Mouse (Mus musculus): ENCODE results near the gene A530032D15Rik. TPM values are rescaled to one million over a fixed set of nuclear protein-coding genes. Genes with fewer than 3 reads are reported as not detected.
"Not testable (repeated sequence)": the region's sequence is repeated elsewhere in the genome, so short reads cannot be mapped to it uniquely, and the experiment has no call there.

A530032D15Rik gene
- polyA plus RNA-seq (2014; fragmentation: Nextera tagmentation; extraction: Ambion mirVana), result not detected in 2 replicates

DNA sequence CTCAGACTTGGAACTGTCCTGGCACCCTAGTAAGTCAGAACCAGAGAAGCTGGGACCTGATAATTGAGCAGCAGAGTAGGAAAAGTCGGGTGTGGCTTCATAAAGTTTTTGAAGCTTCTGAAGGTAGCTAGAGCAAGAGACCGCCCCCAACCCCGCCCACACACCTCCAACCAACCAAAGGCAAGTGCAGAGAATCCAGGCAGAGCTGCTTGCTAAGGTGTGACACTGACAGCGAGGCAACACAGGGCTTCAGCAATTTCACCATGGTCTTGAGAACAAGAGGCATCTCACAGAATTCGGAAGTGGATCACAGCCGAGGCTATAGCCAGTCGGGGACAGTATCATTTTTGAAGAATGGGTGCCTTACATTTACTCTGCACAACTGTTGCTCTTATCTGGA lies at the start of gene A530032D15Rik:
Gene A530032D15Rik (minus strand): TSS at position 101 of the 400 bp plus-strand sequence.
- H3K27me3 ChIP-seq (ENCODE audit: control insufficient read depth, insufficient read depth, low read length); H3K4me3 ChIP-seq (ENCODE audit: low read depth, low read length); H3K9me3 ChIP-seq (ENCODE audit: control insufficient read depth, low read length); H3K9ac ChIP-seq (replicated peaks; ENCODE audit: low read depth, low read length); H3K4me1 ChIP-seq (ENCODE audit: control insufficient read depth, insufficient read depth, low read length); H3K27ac ChIP-seq (ENCODE audit: low read depth, low read length); H3K4me2 ChIP-seq (ENCODE audit: low read depth, low read length); ATAC-seq (ENCODE audit: low read depth); H3K36me3 ChIP-seq (ENCODE audit: control insufficient read depth, insufficient read depth, low read length): not testable (repeated sequence)
- no CpG with 5 or more reads among the region's 7 CpGs for WGBS

DNA sequence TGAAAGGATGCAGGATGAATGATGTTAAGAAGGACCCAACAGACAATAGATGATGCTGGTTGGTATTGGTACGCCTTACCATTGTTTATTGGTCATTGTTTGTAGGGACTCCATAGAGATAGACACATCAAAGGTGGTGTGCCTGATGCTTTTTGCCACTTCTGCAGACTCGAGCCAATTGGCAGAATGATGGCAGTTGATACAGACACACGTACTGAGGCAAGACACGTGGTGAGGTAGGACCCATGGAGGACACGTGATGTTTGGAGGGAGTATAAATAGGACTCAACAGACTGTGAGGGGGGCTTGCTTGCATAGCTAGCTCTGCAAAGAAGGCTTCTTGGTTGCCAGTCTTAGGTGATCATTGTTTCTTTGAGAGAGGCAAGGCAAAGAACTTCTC lies 45.5 kb upstream of the A530032D15Rik start:
- H3K9me3 ChIP-seq (ENCODE audit: control insufficient read depth, low read length); ATAC-seq (ENCODE audit: low read depth); H3K4me3 ChIP-seq (ENCODE audit: low read depth, low read length); H3K4me1 ChIP-seq (ENCODE audit: control insufficient read depth, insufficient read depth, low read length); H3K27ac ChIP-seq (ENCODE audit: low read depth, low read length); H3K36me3 ChIP-seq (ENCODE audit: control insufficient read depth, insufficient read depth, low read length); H3K27me3 ChIP-seq (ENCODE audit: control insufficient read depth, insufficient read depth, low read length); H3K4me2 ChIP-seq (ENCODE audit: low read depth, low read length); H3K9ac ChIP-seq (replicated peaks; ENCODE audit: low read depth, low read length): not testable (repeated sequence)
- 79% methylated on average over 4 of the region's 5 CpGs for WGBS

DNA sequence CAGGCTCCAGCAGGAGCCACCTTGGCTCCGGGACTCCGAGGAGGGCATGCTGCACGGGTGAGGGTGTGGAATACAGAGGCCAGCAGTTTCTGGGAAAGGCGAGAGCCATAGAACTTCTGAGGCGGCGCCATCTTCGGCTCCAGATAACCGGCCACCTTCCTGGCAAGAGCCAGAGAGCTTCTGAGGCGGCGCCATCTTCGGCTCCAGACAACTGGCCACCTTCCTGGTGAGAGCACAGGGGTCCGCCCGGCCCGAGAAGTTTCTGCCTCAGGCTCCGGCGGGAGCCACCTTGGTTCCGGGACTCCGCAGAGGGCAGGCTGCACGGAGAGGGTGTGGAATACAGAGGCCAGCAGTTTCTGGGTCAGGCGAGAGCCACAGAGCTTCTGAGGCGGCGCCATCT lies 24.0 kb upstream of the A530032D15Rik start:
- WGBS, result 91% methylated on average over 22 of the region's 22 CpGs
- not testable (repeated sequence) for H3K9ac ChIP-seq (replicated peaks; ENCODE audit: low read depth, low read length); H3K4me1 ChIP-seq (ENCODE audit: control insufficient read depth, insufficient read depth, low read length); H3K27ac ChIP-seq (ENCODE audit: low read depth, low read length); H3K9me3 ChIP-seq (ENCODE audit: control insufficient read depth, low read length); ATAC-seq (ENCODE audit: low read depth); H3K4me2 ChIP-seq (ENCODE audit: low read depth, low read length); H3K4me3 ChIP-seq (ENCODE audit: low read depth, low read length); H3K27me3 ChIP-seq (ENCODE audit: control insufficient read depth, insufficient read depth, low read length); H3K36me3 ChIP-seq (ENCODE audit: control insufficient read depth, insufficient read depth, low read length)

DNA sequence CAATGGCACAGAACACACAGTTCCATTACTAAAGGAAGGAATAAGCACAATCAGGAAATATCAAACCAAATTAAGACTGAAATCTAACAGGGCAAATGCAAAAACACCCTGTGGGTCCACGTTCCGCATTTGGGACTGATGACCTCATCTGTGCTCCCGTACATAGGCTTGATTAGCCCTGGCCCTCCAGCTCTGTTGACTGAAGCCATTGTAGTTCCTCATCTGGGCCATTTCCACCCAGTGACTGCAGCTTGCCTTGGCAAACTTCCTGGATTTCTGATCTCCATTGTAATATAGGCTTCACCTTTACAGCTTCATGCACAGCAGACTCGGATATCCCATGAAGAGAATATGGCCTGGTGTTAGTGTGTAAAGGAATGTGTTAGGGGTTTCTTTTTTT lies 12.2 kb upstream of the A530032D15Rik start:
- WGBS, result 93% methylated on average over 4 of the region's 4 CpGs

DNA sequence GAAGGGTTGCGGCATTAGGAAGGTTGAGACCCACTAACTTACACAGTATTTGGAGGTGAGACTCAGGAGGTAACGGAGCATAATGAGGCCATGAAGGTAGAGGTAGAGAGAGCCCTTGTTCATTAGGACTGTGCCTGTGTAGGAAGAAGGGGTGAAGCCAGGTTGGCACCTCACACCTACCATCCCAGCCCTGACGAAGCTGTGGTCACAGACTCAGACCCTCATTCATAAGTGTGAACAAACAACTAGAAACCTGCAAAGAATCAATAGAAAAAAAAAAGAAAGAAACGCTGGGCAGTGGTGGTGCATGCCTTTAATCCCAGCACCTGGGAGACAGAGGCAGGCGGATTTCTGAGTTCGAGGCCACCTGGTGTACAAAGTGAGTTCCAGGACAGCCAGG lies 8.7 kb upstream of the A530032D15Rik start:
- H3K4me2 ChIP-seq (ENCODE audit: low read depth, low read length); H3K9me3 ChIP-seq (ENCODE audit: control insufficient read depth, low read length); H3K9ac ChIP-seq (replicated peaks; ENCODE audit: low read depth, low read length); H3K27me3 ChIP-seq (ENCODE audit: control insufficient read depth, insufficient read depth, low read length); ATAC-seq (ENCODE audit: low read depth); H3K36me3 ChIP-seq (ENCODE audit: control insufficient read depth, insufficient read depth, low read length); H3K4me1 ChIP-seq (ENCODE audit: control insufficient read depth, insufficient read depth, low read length); H3K4me3 ChIP-seq (ENCODE audit: low read depth, low read length); H3K27ac ChIP-seq (ENCODE audit: low read depth, low read length): not testable (repeated sequence)
- 77% methylated on average over 5 of the region's 6 CpGs for WGBS

More for the DNA sequence above, 12.2 kb upstream of the A530032D15Rik start:
- H3K36me3 ChIP-seq (ENCODE audit: control insufficient read depth, insufficient read depth, low read length); H3K9me3 ChIP-seq (ENCODE audit: control insufficient read depth, low read length); H3K4me2 ChIP-seq (ENCODE audit: low read depth, low read length); H3K4me3 ChIP-seq (ENCODE audit: low read depth, low read length); H3K9ac ChIP-seq (replicated peaks; ENCODE audit: low read depth, low read length); ATAC-seq (ENCODE audit: low read depth); H3K27me3 ChIP-seq (ENCODE audit: control insufficient read depth, insufficient read depth, low read length); H3K4me1 ChIP-seq (ENCODE audit: control insufficient read depth, insufficient read depth, low read length); H3K27ac ChIP-seq (ENCODE audit: low read depth, low read length): not testable (repeated sequence)

DNA sequence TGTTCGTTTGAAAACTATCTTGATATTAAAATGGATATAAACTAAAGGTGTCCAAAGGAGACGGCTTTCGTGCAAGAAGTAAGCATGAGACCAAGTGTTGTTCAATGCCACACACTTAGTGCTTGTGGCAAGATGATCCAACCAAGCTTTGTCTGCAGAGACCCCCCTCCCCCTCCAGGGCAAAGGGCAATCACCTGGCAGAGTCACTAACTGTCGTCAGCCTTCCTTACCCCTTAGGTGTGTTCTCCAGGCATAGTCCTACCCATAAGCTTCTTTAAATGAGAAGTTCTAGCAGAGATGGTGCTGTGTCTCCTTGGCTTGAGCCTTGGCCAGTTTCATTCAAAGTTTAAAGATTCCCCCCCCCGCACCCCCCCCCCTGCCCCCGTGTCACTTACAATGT lies 7.9 kb upstream of the A530032D15Rik start:
- not testable (repeated sequence) for ATAC-seq (ENCODE audit: low read depth)
- 73% methylated on average over 4 of the region's 6 CpGs for WGBS

DNA sequence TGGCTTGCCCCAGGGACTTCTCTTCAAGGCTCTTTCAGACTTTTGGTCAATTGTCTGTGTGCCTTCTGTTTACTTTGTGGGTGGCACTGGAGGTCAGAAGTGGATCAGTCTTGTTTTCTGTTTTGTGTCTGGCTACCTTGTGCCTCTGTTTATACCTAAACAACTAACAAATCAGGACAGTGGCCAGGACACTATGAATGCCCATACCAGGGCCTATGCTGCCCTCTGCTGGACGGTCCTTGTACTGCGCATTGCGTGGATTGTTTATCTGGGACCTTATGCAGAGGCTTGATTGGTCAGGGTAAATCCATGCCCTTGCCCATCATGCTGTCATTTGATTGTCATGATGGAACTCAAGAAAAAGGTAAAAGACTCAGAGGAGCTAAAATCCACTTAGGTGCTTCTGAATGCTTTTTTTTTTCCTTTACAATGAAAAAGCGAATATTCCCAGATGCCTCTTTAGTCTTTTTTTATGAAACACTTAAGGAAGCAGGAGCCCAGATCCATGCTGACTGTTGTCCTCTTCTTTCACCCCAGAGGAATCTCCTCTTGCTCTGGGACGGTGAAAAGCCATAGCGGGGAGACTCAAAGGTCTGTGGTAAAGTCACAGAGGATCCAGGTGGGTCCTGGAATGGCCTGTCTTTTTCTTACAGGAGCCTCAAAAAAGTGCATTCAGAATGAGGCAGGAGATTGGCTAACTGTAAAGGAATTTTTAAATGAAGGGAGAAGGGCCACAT lies 5.2 kb upstream of the A530032D15Rik start:
- H3K27me3 ChIP-seq (ENCODE audit: control insufficient read depth, insufficient read depth, low read length); H3K9ac ChIP-seq (replicated peaks; ENCODE audit: low read depth, low read length); H3K36me3 ChIP-seq (ENCODE audit: control insufficient read depth, insufficient read depth, low read length); ATAC-seq (ENCODE audit: low read depth); H3K4me2 ChIP-seq (ENCODE audit: low read depth, low read length); H3K4me1 ChIP-seq (ENCODE audit: control insufficient read depth, insufficient read depth, low read length); H3K9me3 ChIP-seq (ENCODE audit: control insufficient read depth, low read length); H3K4me3 ChIP-seq (ENCODE audit: low read depth, low read length); H3K27ac ChIP-seq (ENCODE audit: low read depth, low read length): not testable (repeated sequence)
- WGBS, result 55% methylated on average over 6 of the region's 6 CpGs

More for the DNA sequence above, 7.9 kb upstream of the A530032D15Rik start:
- not testable (repeated sequence) for H3K4me2 ChIP-seq (ENCODE audit: low read depth, low read length); H3K9ac ChIP-seq (replicated peaks; ENCODE audit: low read depth, low read length); H3K9me3 ChIP-seq (ENCODE audit: control insufficient read depth, low read length); H3K27ac ChIP-seq (ENCODE audit: low read depth, low read length); H3K27me3 ChIP-seq (ENCODE audit: control insufficient read depth, insufficient read depth, low read length); H3K4me1 ChIP-seq (ENCODE audit: control insufficient read depth, insufficient read depth, low read length); H3K36me3 ChIP-seq (ENCODE audit: control insufficient read depth, insufficient read depth, low read length); H3K4me3 ChIP-seq (ENCODE audit: low read depth, low read length)

DNA sequence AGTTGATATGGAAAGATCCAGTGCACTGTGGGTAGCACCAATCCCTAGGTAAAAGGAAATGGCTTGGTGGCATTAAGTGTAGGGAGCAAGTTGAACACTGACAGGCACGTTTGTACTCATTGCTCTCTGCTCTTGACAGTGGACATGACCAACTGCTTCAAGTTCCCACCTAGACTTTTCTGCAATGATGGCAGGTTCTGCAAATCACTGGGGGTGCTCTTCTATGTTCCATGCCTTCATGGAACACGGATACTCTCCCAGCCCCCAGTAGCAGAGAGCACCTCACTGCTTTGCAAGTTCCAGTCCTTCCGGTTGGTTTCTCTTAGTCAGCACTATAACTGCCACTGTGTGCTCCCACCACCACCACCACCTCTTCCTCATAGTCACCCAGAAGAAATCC lies 4.4 kb upstream of the A530032D15Rik start:
- H3K4me1 ChIP-seq (ENCODE audit: control insufficient read depth, insufficient read depth, low read length); H3K4me3 ChIP-seq (ENCODE audit: low read depth, low read length); H3K27ac ChIP-seq (ENCODE audit: low read depth, low read length); H3K27me3 ChIP-seq (ENCODE audit: control insufficient read depth, insufficient read depth, low read length); H3K36me3 ChIP-seq (ENCODE audit: control insufficient read depth, insufficient read depth, low read length); H3K9ac ChIP-seq (replicated peaks; ENCODE audit: low read depth, low read length); H3K4me2 ChIP-seq (ENCODE audit: low read depth, low read length); ATAC-seq (ENCODE audit: low read depth); H3K9me3 ChIP-seq (ENCODE audit: control insufficient read depth, low read length): not testable (repeated sequence)
- 82% methylated on average over 3 of the region's 3 CpGs for WGBS

DNA sequence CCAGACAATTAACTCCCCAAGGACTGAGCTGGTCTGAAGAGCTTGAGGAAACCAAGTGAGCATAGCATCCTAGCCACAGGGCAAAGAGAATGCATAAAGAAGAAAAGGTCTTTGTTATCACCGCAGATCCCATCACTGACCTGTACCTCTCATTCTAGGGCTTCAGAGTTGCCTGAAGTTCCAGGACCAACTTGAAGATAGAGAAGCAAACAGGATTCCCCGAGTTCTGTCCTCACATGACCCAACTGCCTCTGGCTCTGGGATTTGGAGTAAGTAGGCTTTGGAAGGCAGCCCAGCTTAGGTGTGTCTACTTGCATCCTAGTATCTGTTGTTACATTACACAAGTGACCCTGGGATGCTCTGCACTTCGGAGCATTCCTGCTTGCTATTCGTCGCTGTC lies 3.2 kb upstream of the A530032D15Rik start:
- ATAC-seq (ENCODE audit: low read depth); H3K4me2 ChIP-seq (ENCODE audit: low read depth, low read length); H3K4me3 ChIP-seq (ENCODE audit: low read depth, low read length); H3K9ac ChIP-seq (replicated peaks; ENCODE audit: low read depth, low read length); H3K27ac ChIP-seq (ENCODE audit: low read depth, low read length); H3K36me3 ChIP-seq (ENCODE audit: control insufficient read depth, insufficient read depth, low read length); H3K4me1 ChIP-seq (ENCODE audit: control insufficient read depth, insufficient read depth, low read length); H3K27me3 ChIP-seq (ENCODE audit: control insufficient read depth, insufficient read depth, low read length); H3K9me3 ChIP-seq (ENCODE audit: control insufficient read depth, low read length): not testable (repeated sequence)
- 67% methylated on average over 2 of the region's 5 CpGs for WGBS
